Mouse (Mus musculus): Measurements from ENCODE around the gene Nkd1.

- no peak for TF ChIP-seq CHD2 (IDR thresholded peaks at IDR 0.05; ENCODE audit: low read depth, low read length)
- TF ChIP-seq MAFK (IDR thresholded peaks at IDR 0.05; ENCODE audit: insufficient read depth, low read depth, low read length) = no peak
- no peak for TF ChIP-seq ZC3H11A (IDR thresholded peaks at IDR 0.05; ENCODE audit: borderline replicate concordance, low read depth, low read length)
- TF ChIP-seq HCFC1 (IDR thresholded peaks at IDR 0.05; ENCODE audit: borderline replicate concordance, insufficient read depth, low read length) = no peak
Observed at GRCm38 (mm10) chr8:88511061-88511460, 10.1 kb upstream of the Nkd1 start.
